Comparison of ENCODE assay signal across 9 mouse cellular contexts in the genomic region with DNA sequence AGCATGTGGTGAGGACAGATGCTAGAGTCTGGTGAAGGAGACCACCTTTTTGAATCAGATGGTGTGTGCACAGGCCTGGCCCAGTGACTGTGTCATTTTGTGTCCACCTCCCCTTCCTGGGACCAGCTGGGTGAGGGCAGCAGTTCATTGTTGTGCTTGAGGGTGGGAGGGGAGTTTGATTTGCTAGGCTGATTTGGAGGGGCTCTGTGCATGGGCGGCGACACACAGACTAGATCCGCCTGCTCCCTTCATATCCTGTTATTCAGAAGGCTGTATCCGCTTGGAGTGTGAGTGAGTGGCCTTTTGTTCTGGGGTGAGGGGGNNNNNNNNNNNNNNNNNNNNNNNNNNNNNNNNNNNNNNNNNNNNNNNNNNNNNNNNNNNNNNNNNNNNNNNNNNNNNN. TPM values are rescaled to one million over a fixed set of nuclear protein-coding genes. Genes with fewer than 3 reads are reported as not detected.
DNase-seq lines count a peak whose midpoint lies in the region; ATAC-seq lines count a peak whose summit lies in the region.
"Had no signal": no experiment of that assay in that cellular context is flagged by ENCODE, and none has a peak within 500 bp of the region (broad histone marks: within the 10 kb centered on the region; RNA-seq: fewer than 3 reads in every experiment).

No protein-coding gene starts in this region.

- 0 out of 2 replicates have a peak, but pooled peaks cover 7% of the 10 kb centered on the region for H3K27me3 ChIP-seq in forebrain, embryonic 12.5 days
- H3K27me3 ChIP-seq in hindbrain, embryonic 13.5 days = peaks cover 7% of the 10 kb centered on the region; the same call in 1 of the 2 replicates
- H3K27me3 ChIP-seq in midbrain, embryonic 14.5 days (ENCODE audit: control insufficient read depth, insufficient read depth, low read length) = no peaks in the 10 kb centered on the region

- no peaks in the 10 kb centered on the region for H3K9me3 ChIP-seq in forebrain, embryonic 12.5 days
- no peaks in the 10 kb centered on the region for H3K9me3 ChIP-seq in hindbrain, embryonic 13.5 days
- H3K9me3 ChIP-seq in midbrain, embryonic 14.5 days (ENCODE audit: control insufficient read depth, low read length) = no peaks in the 10 kb centered on the region

- H3K27ac ChIP-seq in forebrain, embryonic 12.5 days = no peak overlapping the region
- H3K27ac ChIP-seq in hindbrain, embryonic 13.5 days = 0 out of 2 replicates have a peak overlapping the region, but pooled peaks have one; percentile 1
- H3K27ac ChIP-seq in midbrain, embryonic 14.5 days (replicated peaks; ENCODE audit: low read depth, low read length) = peak overlapping the region; percentile 26; the same call in 1 of the 2 replicates
- H3K27ac ChIP-seq: liver, embryonic 14.5 days had no signal

- no peak overlapping the region for H3K9ac ChIP-seq in forebrain, embryonic 12.5 days
- no peak overlapping the region for H3K9ac ChIP-seq in hindbrain, embryonic 13.5 days
- peak overlapping the region; percentile 23; the same call in 1 of the 2 replicates for H3K9ac ChIP-seq in midbrain, embryonic 14.5 days (replicated peaks; ENCODE audit: low read length)
- H3K9ac ChIP-seq: liver, embryonic 14.5 days had no signal

- H3K4me2 ChIP-seq in forebrain, embryonic 12.5 days = peak overlapping the region; percentile 4; the same call in 1 of the 2 replicates
- H3K4me2 ChIP-seq in hindbrain, embryonic 13.5 days = peak overlapping the region; percentile 10; the same call in 1 of the 2 replicates
- H3K4me2 ChIP-seq in midbrain, embryonic 14.5 days (ENCODE audit: low read length) = 0 out of 2 replicates have a peak overlapping the region, but pooled peaks have one; percentile 17

- peak; percentile 27 for DNase-seq in adrenal gland, postnatal 10 days
- DNase-seq in adrenal gland, adult 8-10 months = no peak
- DNase-seq in layer of hippocampus, adult 9-11 months = peak; percentile 76
- DNase-seq in midbrain, embryonic 14.5 days = peak; percentile 32

- no peak overlapping the region for H3K4me3 ChIP-seq in forebrain, embryonic 12.5 days (replicated peaks)
- H3K4me3 ChIP-seq in hindbrain, embryonic 13.5 days = no peak overlapping the region
- H3K4me3 ChIP-seq in midbrain, embryonic 14.5 days (replicated peaks; ENCODE audit: low read depth, low read length) = no peak overlapping the region

- WGBS in forebrain, embryonic 12.5 days = 24% methylated on average over 4 of the region's 4 CpGs
- 25% methylated on average over 4 of the region's 4 CpGs for WGBS in hindbrain, embryonic 13.5 days
- WGBS in midbrain, embryonic 14.5 days = 13% methylated on average over 4 of the region's 4 CpGs

- peaks cover 18% of the 10 kb centered on the region for H3K4me1 ChIP-seq in forebrain, embryonic 12.5 days
- peaks cover 18% of the 10 kb centered on the region for H3K4me1 ChIP-seq in hindbrain, embryonic 13.5 days (replicated peaks)
- H3K4me1 ChIP-seq in midbrain, embryonic 14.5 days (ENCODE audit: control insufficient read depth, insufficient read depth, low read length) = peaks cover 6% of the 10 kb centered on the region; the same call in 1 of the 2 replicates

- no peaks in the 10 kb centered on the region for H3K36me3 ChIP-seq in forebrain, embryonic 12.5 days (replicated peaks)
- no peaks in the 10 kb centered on the region for H3K36me3 ChIP-seq in hindbrain, embryonic 13.5 days
- H3K36me3 ChIP-seq in midbrain, embryonic 14.5 days (ENCODE audit: control insufficient read depth, insufficient read depth, low read length) = no peaks in the 10 kb centered on the region

- ATAC-seq in forebrain, embryonic 12.5 days (ENCODE audit: low FRiP score) = peak; percentile 72
- ATAC-seq in hindbrain, embryonic 13.5 days (ENCODE audit: low FRiP score) = peak; percentile 74; the same call in 1 of the 2 replicates
- ATAC-seq in midbrain, embryonic 14.5 days (ENCODE audit: low FRiP score, low TSS enrichment) = peak; percentile 69; the same call in 1 of the 2 replicates
- no peak for ATAC-seq in megakaryocyte-erythroid progenitor cell, adult 5-6 weeks (replicated peaks; ENCODE audit: low FRiP score, low TSS enrichment, poor library complexity, severe bottlenecking)
- ATAC-seq in erythroblast, adult 5-6 weeks (replicated peaks; ENCODE audit: low FRiP score, poor library complexity, severe bottlenecking) = no peak

RNA-seq across cellular contexts. Expression of a gene that starts 3.9 kb away (rescaled TPM):
- total RNA-seq in adrenal gland, postnatal 10 days (2021) = 10 to 100 TPM; 73.5 to 91.6 TPM
- 10 to 100 TPM; 39.0 to 54.8 (median 50.2) TPM for total RNA-seq in adrenal gland, adult 8-10 months (2022)
- 26.8 and 27.3 TPM in 2 replicates for polyA plus RNA-seq in forebrain, embryonic 12.5 days (2016; fragmentation: Nextera tagmentation; extraction: Ambion mirVana)
- 33.6 and 37.9 TPM in 2 replicates for polyA plus RNA-seq in hindbrain, embryonic 13.5 days (2015; fragmentation: Nextera tagmentation; extraction: Ambion mirVana)
- polyA plus RNA-seq in midbrain, embryonic 14.5 days (2014; fragmentation: Nextera tagmentation; extraction: Ambion mirVana) = 25.3 and 32.5 TPM in 2 replicates
- total RNA-seq in megakaryocyte-erythroid progenitor cell, adult 5-6 weeks (2014; fragmentation: Nextera tagmentation) = not detected in 2 replicates
- not detected in 2 replicates for total RNA-seq in megakaryocyte-erythroid progenitor cell, adult 5-6 weeks (2017)
- total RNA-seq in erythroblast, adult 5-6 weeks (2015; ENCODE audit: low replicate concordance) = not detected in 2 replicates
- not detected in 2 replicates for total RNA-seq in erythroblast, adult 5-6 weeks (2017; ENCODE audit: low replicate concordance)

RNA-seq across cellular contexts. Expression of a gene that starts 14.2 kb away (rescaled TPM):
- total RNA-seq in adrenal gland, postnatal 10 days (2021) = under 1 TPM; 0.24 to 0.70 TPM
- total RNA-seq in adrenal gland, adult 8-10 months (2022) = 1 to 10 TPM in 2 of 4 experiments, under 1 TPM in 1, not detected in 1; 0.42 to 1.5 (median 1.2) TPM
- 0.19 and 0.24 TPM in 2 replicates for polyA plus RNA-seq in forebrain, embryonic 12.5 days (2016; fragmentation: Nextera tagmentation; extraction: Ambion mirVana)
- polyA plus RNA-seq in hindbrain, embryonic 13.5 days (2015; fragmentation: Nextera tagmentation; extraction: Ambion mirVana) = not detected in 2 replicates
- not detected in 2 replicates for polyA plus RNA-seq in midbrain, embryonic 14.5 days (2014; fragmentation: Nextera tagmentation; extraction: Ambion mirVana)
- total RNA-seq in megakaryocyte-erythroid progenitor cell, adult 5-6 weeks (2014; fragmentation: Nextera tagmentation) = not detected in 2 replicates
- total RNA-seq in megakaryocyte-erythroid progenitor cell, adult 5-6 weeks (2017) = 4.1 TPM in 1 of 2 replicates, not detected in the other
- not detected in 2 replicates for total RNA-seq in erythroblast, adult 5-6 weeks (2015; ENCODE audit: low replicate concordance)
- total RNA-seq in erythroblast, adult 5-6 weeks (2017; ENCODE audit: low replicate concordance) = not detected in 2 replicates

RNA-seq across cellular contexts. Expression of a gene that starts 19.5 kb away (rescaled TPM):
- total RNA-seq in adrenal gland, postnatal 10 days (2021) = not detected
- not detected for total RNA-seq in adrenal gland, adult 8-10 months (2022)
- not detected in 2 replicates for polyA plus RNA-seq in forebrain, embryonic 12.5 days (2016; fragmentation: Nextera tagmentation; extraction: Ambion mirVana)
- polyA plus RNA-seq in hindbrain, embryonic 13.5 days (2015; fragmentation: Nextera tagmentation; extraction: Ambion mirVana) = 1.3 and 1.8 TPM in 2 replicates
- polyA plus RNA-seq in midbrain, embryonic 14.5 days (2014; fragmentation: Nextera tagmentation; extraction: Ambion mirVana) = not detected in 2 replicates
- total RNA-seq in megakaryocyte-erythroid progenitor cell, adult 5-6 weeks (2014; fragmentation: Nextera tagmentation) = not detected in 2 replicates
- not detected in 2 replicates for total RNA-seq in megakaryocyte-erythroid progenitor cell, adult 5-6 weeks (2017)
- 2.5 TPM in 1 of 2 replicates, not detected in the other for total RNA-seq in erythroblast, adult 5-6 weeks (2015; ENCODE audit: low replicate concordance)
- total RNA-seq in erythroblast, adult 5-6 weeks (2017; ENCODE audit: low replicate concordance) = not detected in 2 replicates

RNA-seq across cellular contexts. Expression of a gene that starts 26.7 kb away (rescaled TPM):
- 10 to 100 TPM; 59.6 to 60.9 TPM for total RNA-seq in adrenal gland, postnatal 10 days (2021)
- 10 to 100 TPM; 21.7 to 26.9 (median 23.4) TPM for total RNA-seq in adrenal gland, adult 8-10 months (2022)
- polyA plus RNA-seq in forebrain, embryonic 12.5 days (2016; fragmentation: Nextera tagmentation; extraction: Ambion mirVana) = 8.1 and 8.6 TPM in 2 replicates
- polyA plus RNA-seq in hindbrain, embryonic 13.5 days (2015; fragmentation: Nextera tagmentation; extraction: Ambion mirVana) = 10.6 and 12.2 TPM in 2 replicates
- polyA plus RNA-seq in midbrain, embryonic 14.5 days (2014; fragmentation: Nextera tagmentation; extraction: Ambion mirVana) = 5.9 and 8.0 TPM in 2 replicates
- 14.8 and 33.6 TPM in 2 replicates for total RNA-seq in megakaryocyte-erythroid progenitor cell, adult 5-6 weeks (2014; fragmentation: Nextera tagmentation)
- 36.2 and 58.0 TPM in 2 replicates for total RNA-seq in megakaryocyte-erythroid progenitor cell, adult 5-6 weeks (2017)
- total RNA-seq in erythroblast, adult 5-6 weeks (2015; ENCODE audit: low replicate concordance) = 1.9 and 18.0 TPM in 2 replicates
- total RNA-seq in erythroblast, adult 5-6 weeks (2017; ENCODE audit: low replicate concordance) = 22.4 and 31.6 TPM in 2 replicates

RNA-seq across cellular contexts. Expression of a gene that starts 26.7 kb away (rescaled TPM):
- 100 to 1,000 TPM; 263 to 269 TPM for total RNA-seq in adrenal gland, postnatal 10 days (2021)
- 100 to 1,000 TPM in 2 of 4 experiments, 10 to 100 TPM in 2; 80.7 to 112 (median 94.7) TPM for total RNA-seq in adrenal gland, adult 8-10 months (2022)
- polyA plus RNA-seq in forebrain, embryonic 12.5 days (2016; fragmentation: Nextera tagmentation; extraction: Ambion mirVana) = 5.1 and 7.0 TPM in 2 replicates
- polyA plus RNA-seq in hindbrain, embryonic 13.5 days (2015; fragmentation: Nextera tagmentation; extraction: Ambion mirVana) = 8.4 and 9.5 TPM in 2 replicates
- 8.2 and 8.3 TPM in 2 replicates for polyA plus RNA-seq in midbrain, embryonic 14.5 days (2014; fragmentation: Nextera tagmentation; extraction: Ambion mirVana)
- 27.2 and 33.2 TPM in 2 replicates for total RNA-seq in megakaryocyte-erythroid progenitor cell, adult 5-6 weeks (2014; fragmentation: Nextera tagmentation)
- total RNA-seq in megakaryocyte-erythroid progenitor cell, adult 5-6 weeks (2017) = 55.0 and 57.4 TPM in 2 replicates
- 41.3 and 51.2 TPM in 2 replicates for total RNA-seq in erythroblast, adult 5-6 weeks (2015; ENCODE audit: low replicate concordance)
- total RNA-seq in erythroblast, adult 5-6 weeks (2017; ENCODE audit: low replicate concordance) = 15.3 and 28.6 TPM in 2 replicates

Comparison
In these comparisons a context has a peak if more than half of its experiments do, and no peak if none do; other contexts are left out.
1. ATAC-seq: peak in forebrain, embryonic 12.5 days (single experiment), hindbrain, embryonic 13.5 days (single experiment) and midbrain, embryonic 14.5 days (single experiment); none in megakaryocyte-erythroid progenitor cell, adult 5-6 weeks (single experiment) and erythroblast, adult 5-6 weeks (single experiment).
2. RNA of a gene that starts 3.9 kb away (total RNA-seq): 73.5 to 91.6 TPM in adrenal gland, postnatal 10 days and 39.0 to 54.8 TPM in adrenal gland, adult 8-10 months; not detected in megakaryocyte-erythroid progenitor cell, adult 5-6 weeks and not detected in erythroblast, adult 5-6 weeks; every median in the first group is over 10 times any median in the second.
3. Peak in every context shown above with its lines, with median percentiles within 50 percentile points of each other: H3K4me2 ChIP-seq.